Mouse (Mus musculus): ENCODE results near the gene Phc2.

The Phc2 gene

DNA sequence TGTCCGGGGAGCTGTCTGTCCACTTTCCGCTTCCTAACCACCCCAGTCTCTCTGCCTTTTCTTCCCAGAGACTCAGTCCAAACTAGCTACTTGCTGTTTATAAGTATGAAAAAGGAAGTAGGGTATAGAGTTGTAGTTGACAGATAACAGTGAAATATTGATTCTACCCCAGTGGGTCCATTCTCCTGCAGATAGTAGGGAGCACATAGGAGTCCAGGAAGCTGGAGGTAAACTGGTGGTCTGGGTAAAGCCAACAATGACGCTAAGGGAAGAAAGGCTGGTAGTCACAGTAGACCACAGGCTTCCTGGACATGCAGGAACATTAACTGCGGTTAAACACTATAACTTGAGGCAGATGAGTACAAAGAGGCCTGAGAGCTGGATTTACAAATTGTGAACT, 36.7 kb downstream of the Phc2 start:
- no peak for DNase-seq (ENCODE audit: low spot score in 2 of 2)

GRCm38 (mm10) chr4:128692149-128692925, 37.8 kb downstream of the Phc2 start:
- DNase-seq (ENCODE audit: low spot score in 2 of 2): no peak

GRCm38 (mm10) chr4:128693207-128693606, 38.7 kb downstream of the Phc2 start:
- no peak for DNase-seq (ENCODE audit: low spot score in 2 of 2)

DNA sequence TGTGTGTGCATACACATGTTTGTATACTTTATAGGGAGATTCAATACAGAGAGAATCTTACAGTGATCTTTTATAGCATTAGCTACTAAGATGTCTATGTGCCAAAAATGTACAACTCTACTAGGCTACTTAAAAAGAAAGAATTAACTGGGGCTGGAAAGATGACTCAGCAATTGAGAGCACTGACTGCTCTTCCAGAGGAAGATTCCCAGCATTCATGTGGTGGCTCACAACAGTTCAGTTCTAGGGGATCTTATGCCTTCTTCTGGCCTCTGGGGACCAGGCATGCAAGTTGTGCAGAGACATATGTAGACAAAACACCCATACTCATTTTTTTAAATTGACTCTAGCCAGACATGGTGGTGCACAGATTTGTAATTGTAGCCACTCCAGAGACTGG, 39.8 kb downstream of the Phc2 start:
- DNase-seq (ENCODE audit: low spot score in 2 of 2): no peak

DNA sequence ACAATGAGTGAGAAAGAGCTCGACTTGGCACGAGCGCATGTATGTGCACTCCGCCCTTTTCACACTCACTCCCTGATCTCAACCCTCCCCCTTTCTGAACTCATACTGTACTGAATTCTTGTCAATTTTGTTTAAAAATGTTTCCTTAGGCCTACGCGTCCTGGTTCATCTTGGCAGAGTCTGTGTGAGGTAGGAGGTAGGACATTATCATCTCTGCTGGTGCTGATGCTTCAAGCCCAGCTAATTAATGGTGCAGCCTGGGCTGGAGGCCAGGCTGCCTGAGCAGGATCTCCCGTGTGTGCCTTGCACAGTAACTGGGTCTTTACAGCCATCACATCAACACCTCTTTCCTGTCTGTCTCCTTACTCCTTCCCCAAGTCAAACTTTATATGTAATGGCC, 40.6 kb downstream of the Phc2 start:
- no peak for DNase-seq (ENCODE audit: low spot score in 2 of 2)

- no peak for DNase-seq (ENCODE audit: low spot score in 2 of 2)
Measured at GRCm38 (mm10) chr4:128698011-128698861, 43.7 kb downstream of the Phc2 start.

DNA sequence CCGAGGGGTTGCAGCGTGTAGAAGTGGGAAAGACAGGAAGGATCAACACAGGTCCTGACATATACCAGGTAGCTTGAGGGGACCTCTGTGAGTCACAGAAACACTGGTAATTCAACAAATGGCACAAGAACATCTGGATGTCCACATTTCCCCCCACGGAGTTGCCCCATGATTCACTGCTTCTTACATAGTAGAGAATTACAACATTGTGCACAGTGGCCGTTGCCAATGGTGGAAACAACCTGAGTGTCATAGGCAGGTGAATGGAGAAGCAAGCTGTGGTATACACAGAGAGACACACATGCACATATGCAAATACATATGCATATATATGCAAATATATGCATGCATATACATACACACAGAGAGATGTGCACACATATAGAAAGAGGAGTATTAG, 45.4 kb downstream of the Phc2 start:
- no peak for DNase-seq (ENCODE audit: low spot score in 2 of 2)

DNA sequence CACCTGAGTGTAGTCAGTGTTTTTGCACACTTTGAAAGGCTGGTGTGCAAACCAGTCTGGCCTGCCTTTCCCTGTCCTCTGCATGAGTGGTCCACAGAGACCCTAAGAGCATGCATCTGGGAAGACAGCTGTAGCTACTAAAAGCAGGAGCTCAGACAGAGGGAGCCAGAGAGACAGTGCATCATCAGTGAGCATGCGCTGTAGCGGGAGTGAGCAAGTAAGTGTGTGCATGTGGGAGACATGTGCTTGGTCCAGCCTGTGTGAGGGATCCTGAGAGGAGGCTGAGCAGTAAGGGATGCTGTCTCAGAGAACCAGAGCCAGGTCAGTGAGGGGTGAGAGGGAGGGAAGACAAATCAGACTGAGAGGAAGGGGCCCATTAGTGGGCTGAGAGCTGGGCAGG, 46.0 kb downstream of the Phc2 start:
- DNase-seq (ENCODE audit: low spot score in 2 of 2): no peak

DNA sequence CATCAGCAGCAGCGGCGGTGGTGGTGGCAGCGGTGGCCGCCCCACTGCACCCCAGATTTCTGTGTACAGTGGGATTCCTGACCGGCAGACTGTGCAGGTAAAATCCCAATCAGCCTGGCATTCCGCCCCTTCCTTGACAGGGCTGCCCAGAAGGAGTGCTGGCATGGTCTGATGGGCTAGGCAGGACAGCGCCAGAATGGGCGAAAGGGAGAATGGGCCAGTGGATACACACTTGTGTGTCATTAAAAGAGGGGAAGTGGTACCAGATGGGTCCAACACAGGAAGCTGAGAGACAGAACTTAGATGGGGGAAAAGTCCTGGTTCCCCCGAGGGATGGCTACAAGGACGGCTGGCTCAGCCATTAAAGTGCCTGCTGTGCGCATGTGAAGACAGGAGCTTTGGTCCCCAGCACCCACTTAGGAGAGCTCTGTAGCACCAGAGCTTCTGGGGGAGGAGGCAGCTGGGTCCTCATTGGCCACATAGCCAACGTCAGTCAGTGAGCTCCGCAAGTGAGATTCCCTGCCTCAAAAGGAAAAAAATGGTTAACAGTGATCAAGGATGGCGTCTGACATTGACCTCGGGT, 50.7 kb downstream of the Phc2 start:
- no peak for DNase-seq (ENCODE audit: low spot score in 2 of 2)

GRCm38 (mm10) chr4:128706626-128707025, 52.1 kb downstream of the Phc2 start:
- DNase-seq (ENCODE audit: low spot score in 2 of 2): no peak

GRCm38 (mm10) chr4:128707384-128707783, 52.9 kb downstream of the Phc2 start:
- DNase-seq (ENCODE audit: low spot score in 2 of 2): no peak

DNA sequence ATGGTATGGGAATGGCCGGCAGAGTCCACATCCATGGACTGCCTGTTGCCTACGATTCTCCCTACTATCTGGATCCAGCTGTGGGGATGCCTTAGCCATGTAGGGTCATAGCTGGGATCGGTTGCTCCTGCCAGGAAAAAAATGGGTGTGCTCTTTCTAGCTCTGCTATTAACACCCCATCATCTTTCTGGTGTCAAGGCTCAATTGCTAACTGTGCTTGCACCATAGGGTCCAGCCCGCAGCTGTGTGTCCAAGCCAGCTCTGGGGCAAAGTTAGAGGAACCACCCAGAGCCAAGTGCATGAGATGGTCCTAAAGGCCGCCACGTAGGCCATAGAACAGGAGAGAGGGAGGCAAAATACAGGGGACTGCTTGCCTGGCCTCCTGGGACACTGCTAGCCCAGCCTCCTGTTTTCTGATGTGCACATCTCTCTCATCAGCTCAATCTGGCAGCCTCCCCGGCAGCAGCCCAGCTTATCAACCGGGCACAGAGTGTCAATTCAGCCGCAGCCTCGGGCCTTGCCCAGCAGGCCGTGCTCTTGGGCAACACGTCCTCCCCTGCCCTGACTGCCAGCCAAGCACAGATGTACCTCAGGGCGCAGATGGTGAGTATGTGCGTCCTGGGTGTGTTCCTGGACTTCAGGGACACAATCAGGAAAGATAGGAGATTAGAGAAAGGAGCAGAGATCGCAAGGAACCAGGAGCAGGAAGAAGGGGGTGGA, 54.7 kb downstream of the Phc2 start:
- no peak for DNase-seq (ENCODE audit: low spot score in 2 of 2)

DNA sequence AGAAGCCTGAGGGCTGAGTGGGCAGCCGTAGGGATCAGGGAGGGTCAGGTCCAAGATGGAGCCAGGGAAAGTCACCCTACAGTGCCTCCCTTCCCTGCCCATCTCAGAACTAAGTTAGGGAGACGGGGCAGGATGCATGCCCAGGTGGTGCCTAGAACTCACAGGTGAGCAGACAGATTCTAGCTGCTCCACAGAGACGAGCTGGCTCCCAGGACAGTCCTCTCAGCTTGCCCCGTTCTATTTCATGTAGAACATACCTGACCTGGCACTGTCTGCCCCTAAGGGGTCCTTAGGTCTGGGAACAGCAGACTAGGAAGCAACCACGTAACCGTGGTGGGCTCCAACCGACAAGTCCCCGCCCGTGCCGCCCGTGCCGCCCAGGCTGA, 55.3 kb downstream of the Phc2 start:
- DNase-seq (ENCODE audit: low spot score in 2 of 2): no peak

GRCm38 (mm10) chr4:128710286-128710685, 55.8 kb downstream of the Phc2 start:
- no peak for DNase-seq (ENCODE audit: low spot score in 2 of 2)

DNA sequence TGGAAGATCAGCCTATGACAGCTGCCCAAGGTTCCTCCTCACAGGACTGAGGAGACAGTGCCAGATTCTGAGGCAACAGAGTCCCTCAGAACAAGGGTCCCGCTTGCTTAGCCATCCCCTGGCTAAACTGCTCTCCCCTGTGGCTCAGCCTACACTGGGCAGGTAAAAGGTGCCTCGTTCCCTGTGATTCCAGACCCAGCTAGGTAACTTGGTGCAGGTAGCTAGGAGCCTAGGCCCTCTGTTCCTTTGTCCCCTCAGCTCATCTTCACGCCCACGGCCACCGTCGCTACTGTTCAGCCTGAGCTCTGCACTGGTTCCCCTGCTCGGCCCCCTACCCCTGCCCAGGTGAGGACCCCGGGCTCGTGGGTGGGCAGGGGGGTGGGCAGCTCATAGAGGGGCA, 56.3 kb downstream of the Phc2 start:
- no peak for DNase-seq (ENCODE audit: low spot score in 2 of 2)

- DNase-seq (ENCODE audit: low spot score in 2 of 2): peak; percentile 88 to 95
Measured at GRCm38 (mm10) chr4:128711455-128712135, 57.1 kb downstream of the Phc2 start.

DNA sequence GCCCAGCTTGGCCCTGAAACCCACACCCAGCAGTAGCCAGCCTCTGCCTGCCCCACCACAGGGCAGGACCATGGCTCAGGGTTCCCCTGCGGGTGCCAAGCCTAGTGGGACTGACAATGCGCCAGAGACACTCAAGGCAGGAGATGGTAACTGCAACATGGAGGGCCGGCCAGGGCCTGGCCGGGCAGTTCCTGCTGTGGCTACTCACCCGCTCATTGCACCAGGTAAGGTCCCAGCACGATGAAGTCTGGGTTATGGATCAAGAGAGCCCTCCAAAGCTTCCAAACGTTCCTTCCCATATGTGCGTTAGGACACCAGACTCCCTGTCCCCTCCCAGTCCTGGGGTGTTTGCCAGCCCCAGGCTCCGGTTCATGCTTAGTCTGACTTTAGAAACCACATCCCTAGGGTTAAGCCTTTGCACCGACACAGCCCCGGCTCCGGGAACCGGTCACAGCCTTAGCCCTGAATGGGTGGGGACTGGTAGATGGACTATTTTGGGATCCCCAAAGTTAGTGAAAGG, 57.7 kb downstream of the Phc2 start:
- DNase-seq (ENCODE audit: low spot score in 2 of 2): no peak

DNA sequence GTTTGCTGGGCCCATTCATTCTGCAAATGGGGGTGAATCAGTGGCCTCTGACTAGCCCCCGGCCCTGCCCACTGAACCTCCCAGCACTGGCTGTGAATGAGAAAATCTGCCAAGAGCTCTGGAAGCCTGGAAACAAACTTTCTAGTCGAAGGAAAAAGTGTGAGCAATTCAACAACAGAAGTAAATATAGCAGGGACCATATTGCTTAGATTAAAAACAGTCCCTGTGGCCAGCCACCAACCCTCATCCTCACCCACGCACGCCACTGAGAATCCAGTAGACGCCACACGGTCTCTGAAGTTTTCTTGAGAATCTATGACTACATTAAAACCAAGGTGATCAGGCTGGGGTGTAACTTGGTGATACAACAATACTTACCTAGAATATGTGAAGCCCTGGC, 58.4 kb downstream of the Phc2 start:
- DNase-seq (ENCODE audit: low spot score in 2 of 2): no peak

DNA sequence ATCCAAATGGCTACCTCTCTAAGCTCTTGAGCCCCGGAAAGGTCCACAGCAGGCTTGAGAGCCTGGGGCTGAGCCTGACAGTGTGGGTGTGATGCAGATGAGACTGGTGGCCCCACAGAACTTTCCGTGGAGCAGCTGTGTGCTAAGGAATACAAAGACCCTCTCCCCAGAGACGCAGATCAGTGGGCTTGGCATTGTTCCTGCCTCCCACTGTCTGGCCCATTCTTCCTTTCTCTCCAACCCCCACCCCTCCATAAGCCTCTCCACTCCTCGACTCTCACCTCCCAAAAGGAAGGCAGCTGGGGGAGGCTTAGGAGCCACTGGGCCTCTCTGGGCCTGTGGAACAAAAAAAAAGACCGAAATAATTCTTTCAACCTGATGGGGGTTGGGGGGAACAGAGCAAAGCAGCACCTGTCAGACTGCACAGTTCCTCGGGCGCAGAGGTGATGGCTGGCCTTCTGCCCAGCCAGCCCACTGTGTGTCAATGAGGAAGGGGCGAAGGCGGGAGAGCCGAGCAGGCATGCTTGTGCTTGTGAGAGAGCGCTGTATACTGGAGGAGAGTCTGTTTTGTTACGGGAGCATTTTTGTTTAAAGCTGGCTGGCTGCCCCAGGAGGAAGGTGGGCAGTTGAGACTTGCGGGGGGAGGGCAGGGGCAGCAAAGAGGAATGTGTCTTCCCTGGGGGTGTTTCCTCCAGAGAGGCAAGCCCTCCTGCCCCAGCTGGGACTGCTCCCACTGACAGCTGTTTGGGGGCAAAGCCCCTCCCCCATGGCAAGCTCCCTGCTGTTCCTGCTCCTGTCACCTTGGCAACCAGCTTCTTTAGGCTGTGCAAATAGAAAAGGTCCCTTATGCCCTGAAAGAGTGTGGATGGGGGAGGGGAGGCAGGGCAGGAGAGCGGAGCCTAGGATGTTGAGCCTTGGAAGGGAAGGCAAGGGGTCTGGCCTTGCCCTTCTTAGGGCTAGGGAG, 61.0 kb downstream of the Phc2 start:
- DNase-seq (ENCODE audit: low spot score in 2 of 2): peak; percentile 32 to 44

DNA sequence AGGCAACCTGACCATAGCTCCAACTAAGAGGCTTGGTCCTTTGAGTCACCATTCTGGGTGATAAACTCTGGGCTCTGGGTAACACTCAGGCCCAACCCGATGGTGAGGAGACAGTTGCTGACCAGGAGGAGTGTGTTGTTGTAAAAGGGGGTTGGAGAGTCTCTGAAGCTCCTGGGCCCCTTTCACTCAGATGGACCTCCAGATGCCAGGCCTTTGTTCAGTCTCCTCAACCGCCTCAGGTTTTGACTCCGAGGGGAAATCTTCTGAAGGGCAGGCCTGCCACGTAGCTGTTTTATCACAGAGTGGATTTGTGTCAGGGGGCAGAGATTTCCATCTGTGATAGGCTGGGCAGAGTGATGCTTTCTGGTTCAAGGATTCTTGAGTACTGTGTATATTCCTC, 61.8 kb downstream of the Phc2 start:
- no peak for DNase-seq (ENCODE audit: low spot score in 2 of 2)
